Mouse (Mus musculus) testis, postnatal 10 days (tissue): Measurements from ENCODE around the gene Ppcdc.
A peak's percentile ranks its signal among the peaks of the same experiment; 100 is the strongest.
"Not testable (repeated sequence)": the region's sequence is repeated elsewhere in the genome, so short reads cannot be mapped to it uniquely, and the experiment has no call there.

Experiments used
- DNase-seq: peaks from one replicate; pipeline ENCODE4 v3.0.0; 2021; ENCODE audit warnings: low spot score

Gene Ppcdc

DNA sequence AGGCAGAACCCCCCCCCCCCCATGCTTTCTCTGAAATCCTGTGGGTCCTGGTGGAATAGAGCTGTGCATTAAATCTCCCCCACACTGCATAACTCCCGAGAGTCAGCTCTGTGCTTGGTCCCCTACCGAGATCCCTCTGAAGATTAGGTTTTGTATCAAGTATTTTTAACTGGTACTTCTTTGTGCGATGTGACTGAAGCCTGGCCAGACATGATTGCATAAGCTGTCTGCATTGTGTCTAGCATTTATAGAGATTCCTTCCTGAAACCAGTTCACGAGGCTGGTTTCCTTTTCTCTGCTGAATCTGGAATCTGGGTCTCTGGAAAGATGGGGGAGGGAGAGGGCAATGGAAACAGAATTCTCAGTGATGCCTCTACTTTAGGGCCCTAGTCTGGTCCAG, 11.5 kb downstream of the Ppcdc start:
- no peak for DNase-seq

DNA sequence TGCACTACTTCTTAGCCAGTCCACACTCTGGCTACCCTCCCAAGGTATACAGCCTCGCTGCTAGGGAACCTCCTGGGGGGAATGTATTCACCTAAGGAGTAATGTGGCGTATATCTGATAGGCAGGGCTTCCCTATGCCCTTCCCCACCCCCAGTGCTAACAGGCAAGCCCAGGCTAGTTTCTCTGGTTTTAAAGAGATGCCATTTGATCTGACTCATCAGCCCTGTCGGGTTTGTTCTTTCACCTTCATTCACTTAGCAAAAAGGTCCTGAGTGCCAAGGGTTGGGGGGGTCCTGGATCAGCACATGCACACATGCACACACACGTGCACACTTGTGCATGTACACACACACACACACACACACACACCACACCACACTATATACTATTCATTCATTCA, 12.0 kb downstream of the Ppcdc start:
- no peak for DNase-seq

DNA sequence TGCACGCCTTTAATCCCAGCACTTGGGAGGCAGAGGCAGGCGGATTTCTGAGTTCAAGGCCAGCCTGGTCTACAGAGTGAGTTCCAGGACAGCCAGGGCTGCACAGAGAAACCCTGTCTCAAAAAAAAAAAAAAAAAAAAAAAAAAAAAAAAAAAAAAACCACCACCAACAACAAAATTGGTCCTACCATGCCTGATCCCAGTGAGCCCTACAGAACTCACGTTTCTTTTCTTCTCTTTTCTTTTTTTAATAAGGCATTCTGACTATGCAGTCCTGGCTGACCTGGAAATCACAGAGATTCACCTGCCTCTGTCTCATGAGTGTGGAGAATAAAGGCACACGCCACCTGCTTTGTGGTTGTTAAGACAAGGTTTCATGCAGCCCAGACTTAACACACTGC, 12.8 kb downstream of the Ppcdc start:
- not testable (repeated sequence) for DNase-seq

DNA sequence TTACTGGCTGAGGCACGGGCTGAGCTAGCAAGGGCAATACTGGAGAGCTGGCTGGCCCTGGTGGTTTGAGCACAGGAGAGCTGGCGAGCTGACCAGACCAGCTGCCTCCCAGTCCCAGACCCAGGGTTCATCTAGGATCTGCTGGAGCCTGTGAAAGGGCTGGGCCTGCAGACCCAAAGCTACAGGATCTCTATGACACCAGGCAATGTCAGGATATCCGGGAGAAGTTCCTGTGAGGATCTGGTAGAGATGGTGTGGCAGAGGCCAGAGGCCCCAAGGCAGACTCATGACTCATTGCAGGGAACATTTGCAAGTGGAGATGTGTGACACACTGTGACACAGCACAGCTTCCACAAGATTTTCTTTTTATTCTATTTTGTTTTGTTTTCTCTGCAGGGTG, 14.8 kb downstream of the Ppcdc start:
- no peak for DNase-seq

DNA sequence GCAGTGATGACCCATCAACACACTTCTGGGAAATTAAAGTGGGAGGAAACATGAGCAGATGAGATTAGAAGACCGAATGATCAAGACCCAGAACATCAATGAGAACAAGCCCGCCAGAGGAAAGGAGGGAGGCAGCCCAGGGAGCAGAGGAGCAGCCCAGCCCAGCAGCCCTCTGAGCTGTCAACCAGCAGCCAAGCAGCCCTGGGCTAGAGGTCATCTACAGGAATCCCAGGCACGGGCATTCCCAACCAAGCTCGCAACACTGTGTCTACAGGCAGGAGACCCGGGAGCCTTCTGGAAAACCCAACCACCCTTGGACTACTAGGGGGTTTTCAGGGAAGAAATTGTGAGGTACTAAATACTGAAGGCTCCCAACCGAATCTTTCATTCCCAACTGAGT, 15.9 kb downstream of the Ppcdc start:
- DNase-seq: no peak

DNA sequence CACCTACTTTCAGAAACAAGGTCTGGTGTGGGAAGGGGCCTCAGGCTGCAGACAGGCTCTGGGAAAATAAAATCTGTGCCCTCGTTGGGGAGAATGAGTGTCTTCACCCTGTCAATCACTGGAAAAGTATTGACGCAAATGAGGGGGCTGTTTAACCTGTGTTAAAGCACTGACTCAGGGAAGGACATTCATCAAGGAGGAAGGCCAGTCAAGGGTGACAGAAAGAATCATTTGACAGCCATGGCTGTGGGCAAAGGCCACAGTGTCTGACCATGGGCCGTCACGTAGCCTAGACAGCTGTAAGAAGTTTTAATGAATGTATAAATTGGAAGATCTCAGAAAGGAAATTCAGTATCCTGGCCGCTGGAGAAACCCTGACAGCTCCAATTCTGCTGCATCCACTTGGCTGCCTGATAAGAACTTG, 18.2 kb downstream of the Ppcdc start:
- DNase-seq: no peak

DNA sequence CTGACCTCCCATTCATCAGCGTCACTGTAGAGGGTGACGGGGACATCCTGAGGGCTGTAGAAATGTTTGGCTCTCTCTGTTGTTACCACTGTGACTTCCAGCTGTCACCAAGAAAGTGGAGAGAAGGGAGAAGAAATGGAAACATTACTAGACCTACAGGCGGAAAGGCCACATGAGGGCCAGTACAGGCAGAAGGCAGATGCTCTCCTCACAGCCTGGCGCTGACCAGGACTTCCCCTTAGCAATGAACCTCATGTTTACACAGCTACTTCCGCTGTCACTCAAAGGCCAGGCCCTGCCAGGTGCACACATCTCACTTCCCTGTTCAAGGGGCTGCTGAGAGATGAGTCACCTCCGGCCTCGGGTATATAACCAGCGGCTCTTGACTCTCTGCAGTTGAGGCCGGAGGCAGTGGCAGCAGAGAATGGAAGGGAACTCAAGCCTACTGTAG, 18.8 kb downstream of the Ppcdc start:
- peak; percentile 52 for DNase-seq

DNA sequence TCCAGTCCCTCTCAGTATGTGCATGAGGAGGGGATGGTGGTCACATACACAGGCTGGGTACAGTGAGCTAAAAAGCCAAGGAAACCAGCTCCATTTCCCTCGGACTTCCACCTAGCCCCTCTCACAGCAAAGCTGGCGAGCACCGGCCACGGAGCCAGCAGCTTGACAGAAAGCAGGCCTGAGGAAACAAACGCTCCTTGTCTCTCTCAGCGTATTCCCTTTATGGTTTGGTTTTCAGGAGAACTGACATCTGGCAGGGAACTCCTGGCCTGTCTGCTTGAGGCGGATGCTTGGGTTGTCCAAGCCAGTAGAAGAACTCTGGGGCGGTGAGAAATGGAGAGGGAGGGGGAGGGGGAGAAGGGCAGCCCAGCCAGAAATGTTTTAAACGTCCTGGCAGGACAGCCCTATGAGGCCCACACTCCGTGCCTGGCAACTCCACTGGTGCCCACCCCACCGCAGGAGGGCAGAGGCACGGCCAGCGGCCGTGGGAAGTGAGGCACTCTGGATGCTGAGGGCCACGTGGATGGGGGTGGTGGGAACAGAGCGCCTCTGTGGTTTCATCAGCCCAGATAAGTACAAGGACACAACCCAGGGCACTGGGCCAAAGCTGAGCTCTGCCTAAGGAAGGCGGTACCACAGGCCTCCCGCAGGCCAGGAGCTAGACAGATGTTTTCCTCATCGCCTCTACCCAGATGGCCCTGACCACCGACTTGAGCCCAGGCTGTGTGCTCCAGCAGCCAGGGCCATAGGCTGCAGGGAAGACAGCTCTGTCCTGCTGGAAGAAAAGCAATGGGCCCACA, 19.4 kb downstream of the Ppcdc start:
- peak; percentile 98 for DNase-seq

DNA sequence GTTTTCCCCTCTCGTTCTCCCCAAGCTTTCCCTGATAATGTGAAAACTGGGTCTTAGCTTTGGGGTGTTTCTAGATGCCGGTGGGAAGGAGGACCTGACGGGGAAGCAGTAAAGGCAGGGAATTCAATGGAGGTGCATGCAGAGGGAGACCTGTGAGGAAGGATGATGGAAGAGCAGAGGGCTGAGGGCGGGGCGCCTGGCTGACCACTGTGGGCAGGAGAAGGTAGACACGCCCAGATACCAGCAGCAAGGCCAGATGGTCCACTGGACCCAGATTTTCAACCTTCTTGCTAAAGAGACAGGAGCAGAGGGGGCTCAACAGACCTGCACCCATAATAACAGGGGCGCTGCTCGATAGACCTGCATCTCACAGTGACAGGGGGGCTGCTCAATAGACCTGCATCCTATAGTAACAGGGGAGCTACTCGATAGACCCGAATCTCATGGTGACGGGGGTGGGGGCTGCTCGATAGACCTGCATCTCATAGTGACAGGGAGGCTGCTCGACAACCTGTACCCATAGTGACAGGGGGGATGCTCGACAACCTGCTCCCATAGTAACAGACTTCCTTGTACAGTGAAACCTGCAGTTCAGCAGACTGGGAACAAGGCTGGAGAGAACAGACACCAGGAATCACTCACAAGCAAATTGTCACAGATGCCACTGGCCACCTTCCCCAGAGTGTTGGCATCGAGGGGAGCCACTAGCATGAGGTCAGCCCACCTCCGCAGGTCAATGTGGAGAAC, 20.2 kb downstream of the Ppcdc start:
- no peak for DNase-seq

DNA sequence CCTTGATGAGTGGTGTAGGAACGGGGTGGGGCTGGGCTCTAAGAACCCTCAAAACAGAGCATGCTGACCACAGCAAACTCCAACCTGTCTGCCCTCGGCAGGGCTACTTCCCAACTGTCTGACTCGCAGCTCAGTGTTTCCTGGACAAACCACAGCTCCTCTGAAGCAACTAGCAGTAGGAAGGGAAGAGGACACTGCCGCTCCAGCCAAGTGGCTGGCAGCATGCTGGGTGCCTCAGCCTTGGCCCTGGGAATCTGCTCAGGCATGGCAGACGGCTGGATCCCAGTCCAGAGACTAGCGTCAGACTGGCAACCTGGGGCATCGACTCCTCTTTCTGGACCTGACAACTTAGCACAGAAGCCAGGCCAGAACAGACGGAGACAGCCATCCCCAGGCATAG, 22.6 kb downstream of the Ppcdc start:
- no peak for DNase-seq

DNA sequence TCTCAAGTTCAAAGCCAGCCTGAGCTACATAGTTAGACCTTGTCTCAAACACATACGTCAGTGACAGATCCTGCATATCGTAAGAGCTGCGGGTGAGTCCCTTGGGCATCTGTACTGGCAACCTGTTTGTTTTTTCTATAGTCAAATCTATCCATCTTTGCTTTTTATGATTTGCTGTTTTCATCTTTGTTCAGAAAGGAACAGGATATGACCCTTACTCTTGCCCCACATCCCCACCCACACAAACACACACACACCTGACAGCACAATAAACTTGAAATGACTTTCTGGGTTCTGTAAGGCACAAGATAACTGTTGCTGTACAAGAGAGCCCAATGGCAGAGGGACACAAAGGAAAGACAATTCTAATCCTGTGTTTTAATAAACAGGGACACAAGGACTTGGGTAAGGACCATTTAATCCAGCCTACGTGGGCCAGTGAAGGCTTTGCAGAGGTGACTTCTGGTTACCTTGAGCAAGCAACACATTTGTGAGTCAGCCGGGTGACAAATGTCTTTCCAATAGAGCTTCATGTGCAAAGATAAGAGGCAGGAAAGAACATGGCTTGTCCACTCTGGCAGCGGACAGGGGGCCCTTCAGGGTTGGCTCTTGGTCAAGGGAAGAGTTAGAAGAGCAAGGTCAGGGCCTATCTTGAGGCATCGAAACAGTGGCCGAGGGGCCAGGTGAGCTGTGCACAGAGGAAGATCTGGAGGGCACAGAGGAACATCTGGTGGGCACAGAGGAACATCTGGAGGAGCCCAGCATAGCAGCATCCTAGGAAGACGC, 32.6 kb downstream of the Ppcdc start:
- DNase-seq: no peak

DNA sequence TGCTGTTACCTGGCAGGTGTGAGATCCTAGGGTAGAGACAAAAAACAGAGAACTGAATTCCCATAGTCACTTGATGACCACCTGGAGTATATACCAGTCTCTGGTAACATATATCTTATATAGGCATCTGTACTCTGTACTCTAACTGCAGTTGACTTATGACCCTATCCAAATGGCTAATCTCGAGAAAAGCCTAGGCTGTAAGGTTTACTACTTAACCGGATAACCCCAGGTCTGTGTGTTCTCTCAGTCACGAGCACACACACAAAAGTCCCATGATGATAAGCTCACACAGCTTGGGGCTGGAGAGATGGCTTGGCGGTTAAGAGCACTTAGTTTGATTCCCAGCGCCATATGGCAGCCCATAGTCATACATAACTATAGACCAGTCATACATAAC, 33.5 kb downstream of the Ppcdc start:
- DNase-seq: no peak

DNA sequence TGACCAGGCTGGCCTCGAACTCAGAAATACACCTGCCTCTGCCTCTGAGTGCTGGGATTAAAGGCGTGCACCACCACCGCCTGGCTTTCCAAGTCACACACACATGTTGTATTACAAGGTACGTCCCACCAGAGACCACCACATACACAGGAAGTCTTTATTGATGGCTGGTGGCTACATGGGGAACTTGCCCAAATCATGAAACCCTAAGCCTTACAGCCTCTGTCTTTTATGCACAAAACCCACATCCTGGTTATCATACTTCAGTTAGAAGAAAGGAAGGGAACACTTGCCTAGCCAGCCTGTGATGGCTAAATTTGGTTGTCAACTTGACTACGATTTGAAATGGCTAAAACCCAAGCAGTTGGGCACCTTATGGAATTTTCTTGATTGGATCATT, 35.9 kb downstream of the Ppcdc start:
- no peak for DNase-seq

DNA sequence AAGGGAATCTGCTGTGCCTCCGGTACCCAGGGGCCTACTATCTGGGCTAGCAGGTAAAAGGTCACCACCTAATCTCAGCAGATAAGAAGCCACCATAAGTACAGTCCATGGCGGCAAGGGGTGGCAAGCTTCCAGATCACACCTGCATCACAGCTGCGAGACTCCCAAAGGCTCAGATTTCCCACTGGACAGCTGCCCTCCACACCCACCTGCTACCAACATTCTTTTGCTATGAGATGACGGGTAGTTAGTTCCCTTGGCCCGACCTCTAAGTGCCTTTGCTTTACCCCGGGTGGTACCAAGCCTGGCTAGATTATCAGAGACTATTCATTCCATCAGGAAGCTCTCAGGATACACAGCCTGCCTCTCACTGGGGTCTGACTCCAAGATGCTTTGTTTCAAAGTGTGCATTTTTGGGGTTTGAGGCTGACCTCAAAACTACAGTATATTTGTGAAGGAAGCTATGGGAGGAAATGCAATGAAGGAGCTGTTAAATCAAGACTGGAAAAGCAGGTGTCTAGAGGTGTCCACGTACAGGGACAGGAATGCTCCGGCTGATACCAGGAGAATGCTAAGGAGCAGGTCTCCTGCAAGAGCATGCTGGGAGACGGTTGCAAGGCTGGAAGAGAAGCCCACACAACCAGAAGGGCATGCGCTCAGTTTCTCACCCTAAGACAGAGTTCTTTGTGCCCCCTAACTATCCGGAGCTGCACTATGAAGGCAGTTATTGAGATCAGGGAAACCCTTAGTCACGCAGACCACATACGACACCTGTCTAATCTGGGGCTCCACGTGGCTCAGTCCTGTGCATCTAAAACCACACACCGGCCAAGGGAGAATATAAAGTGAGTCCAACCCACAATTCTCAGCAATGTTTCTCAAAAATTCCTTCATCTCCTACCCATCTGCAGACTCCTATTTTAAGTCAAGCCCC, 37.3 kb downstream of the Ppcdc start:
- DNase-seq: peak; percentile 44

DNA sequence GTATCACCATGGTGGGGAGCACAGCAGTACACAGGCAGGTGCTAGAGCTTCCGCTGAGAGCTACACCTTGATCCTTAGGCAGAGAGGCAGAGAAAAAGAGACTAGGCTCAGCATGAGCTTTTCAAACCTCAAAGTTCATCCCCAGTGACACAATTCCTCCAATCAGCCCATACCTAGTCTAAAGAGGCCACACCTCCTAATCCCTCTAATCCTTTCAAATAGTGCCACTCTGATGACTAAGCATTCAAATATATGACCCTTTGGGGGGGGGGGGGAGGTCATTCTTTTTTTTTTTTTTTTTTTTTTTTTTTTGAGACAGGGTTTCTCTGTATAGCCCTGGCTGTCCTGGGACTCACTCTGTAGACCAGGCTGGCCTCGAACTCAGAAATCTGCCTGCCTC, 41.2 kb downstream of the Ppcdc start:
- DNase-seq: peak; percentile 14

DNA sequence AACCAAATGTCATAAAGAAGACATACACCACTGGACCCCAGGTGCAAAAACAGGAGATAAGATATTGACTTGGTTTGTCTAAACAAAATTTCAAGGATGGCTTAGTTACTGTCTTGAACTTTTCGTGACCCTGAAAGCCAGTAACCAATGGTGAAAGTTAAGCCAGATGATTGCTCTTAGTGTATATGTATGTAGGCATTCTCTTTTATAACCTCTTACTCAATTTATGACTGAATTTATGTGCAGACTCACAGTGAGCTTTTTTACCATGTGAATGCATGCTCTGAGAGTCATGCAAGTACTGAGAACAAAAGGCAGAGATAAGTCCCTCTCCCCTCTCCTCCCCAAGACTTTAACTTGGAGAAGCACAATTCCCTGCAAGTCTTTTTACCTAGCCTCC, 47.0 kb downstream of the Ppcdc start:
- no peak for DNase-seq

DNA sequence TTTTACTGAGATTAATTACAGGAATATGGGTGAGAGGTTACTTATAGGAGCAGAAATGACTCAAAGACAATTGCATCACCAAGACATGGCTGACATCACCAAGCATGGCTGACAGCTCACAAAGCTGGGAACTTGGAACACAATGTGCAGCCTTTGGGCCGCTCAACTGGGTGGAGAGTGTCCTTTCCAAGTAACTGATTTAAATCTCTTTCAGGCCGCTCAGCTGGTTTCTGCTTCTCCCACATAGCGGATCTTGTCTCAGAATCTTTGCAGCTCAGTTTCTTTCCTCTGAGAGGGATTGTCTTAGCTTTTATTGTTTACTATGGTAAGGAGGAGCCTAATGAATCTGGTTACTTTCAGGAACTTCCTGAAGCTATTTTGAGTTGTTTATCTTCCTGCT, 49.1 kb downstream of the Ppcdc start:
- DNase-seq: peak; percentile 30

DNA sequence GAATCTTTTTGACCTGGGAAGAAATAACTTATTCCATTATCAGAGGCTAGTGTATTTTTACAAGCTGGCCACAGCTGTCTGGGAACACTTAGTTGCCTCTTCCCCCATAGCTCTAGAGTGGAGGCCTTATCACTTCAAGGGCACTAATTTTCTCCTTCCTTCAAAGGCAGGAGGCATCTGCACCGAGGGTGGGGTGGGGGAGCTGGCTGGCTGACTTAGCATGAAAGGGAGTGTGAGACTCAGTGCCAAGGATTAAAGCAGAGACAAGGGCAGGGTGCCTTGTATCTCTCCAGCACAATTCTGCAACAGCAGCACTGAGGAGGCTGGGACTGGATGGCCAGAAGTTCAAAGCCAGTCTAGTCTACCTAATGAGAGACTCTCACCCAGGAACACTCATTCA, 50.8 kb downstream of the Ppcdc start:
- DNase-seq: peak; percentile 61

DNA sequence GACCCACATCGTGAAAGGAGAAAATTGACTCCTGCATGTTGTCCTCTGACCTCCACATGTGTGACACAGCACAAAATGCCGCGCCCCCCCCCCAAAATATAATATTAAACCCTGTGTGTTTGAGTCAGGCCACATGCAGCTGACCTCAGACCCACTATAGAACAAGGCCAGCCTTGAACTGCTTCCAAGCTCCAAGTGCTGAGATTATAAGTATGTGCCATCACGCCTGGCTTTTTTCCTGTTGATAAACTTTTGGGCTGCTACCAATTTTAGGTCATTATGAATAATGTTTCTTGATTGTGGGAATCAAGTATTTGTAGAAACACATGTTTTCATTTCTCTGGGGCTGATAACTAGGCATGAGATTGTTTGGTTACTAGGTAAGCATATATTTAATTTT, 53.0 kb downstream of the Ppcdc start:
- DNase-seq: peak; percentile 41

DNA sequence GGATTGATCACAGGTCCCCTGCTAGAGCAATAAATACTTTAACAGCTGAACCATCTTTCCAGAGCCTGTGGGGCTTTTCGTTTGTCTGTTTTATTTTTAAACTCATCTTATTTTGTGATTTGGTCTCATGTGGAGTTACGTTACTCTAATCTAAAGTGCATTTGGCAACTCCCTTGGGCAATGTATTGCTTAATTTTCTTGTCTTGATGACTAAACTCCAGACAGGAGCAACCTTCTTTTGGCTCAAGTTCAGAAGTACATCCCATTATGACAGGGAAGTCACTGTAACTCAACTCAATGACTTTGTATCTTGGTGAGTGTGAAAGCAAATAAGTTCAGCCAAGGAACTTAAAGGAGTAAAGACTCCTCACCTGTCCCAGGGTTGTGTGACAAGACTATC, 55.3 kb downstream of the Ppcdc start:
- no peak for DNase-seq

DNA sequence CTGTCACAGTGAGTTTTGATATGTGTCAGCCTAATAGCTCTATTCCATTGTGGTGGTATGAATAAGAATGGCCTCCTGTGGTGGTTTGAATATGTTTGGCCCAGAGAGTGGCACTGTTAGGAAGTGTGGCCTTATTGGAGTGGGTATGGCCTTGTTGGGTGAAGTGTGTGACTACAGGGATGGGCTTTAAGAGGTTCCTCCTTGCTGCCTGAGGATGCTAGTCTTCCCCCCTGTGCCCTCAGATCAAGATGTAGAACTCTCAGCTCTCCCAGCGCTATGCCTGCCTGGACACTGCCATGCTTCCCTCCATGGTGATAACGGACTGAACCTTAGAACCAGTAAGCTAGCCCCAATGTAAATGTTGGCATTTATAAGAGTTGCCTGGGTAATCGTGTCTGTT, 78.9 kb downstream of the Ppcdc start:
- no peak for DNase-seq
